Mouse (Mus musculus): ENCODE data around the gene Hivep3. TPM values are rescaled to one million over a fixed set of nuclear protein-coding genes. Genes with fewer than 3 reads are reported as not detected.

Hivep3 gene
- 1.4 TPM for polyA plus RNA-seq (2012; fragmentation: generic; extraction: Trizol)
- long read RNA-seq, experiment 1: 0 reads
- long read RNA-seq, experiment 2, full-length matches to known transcripts: 4 of 6 reads
- long read RNA-seq, experiment 2, partial matches to known transcripts: 1 of 6 reads
- long read RNA-seq, experiment 2, other reads (novel, unspliced or antisense): 1 of 6 reads

DNA sequence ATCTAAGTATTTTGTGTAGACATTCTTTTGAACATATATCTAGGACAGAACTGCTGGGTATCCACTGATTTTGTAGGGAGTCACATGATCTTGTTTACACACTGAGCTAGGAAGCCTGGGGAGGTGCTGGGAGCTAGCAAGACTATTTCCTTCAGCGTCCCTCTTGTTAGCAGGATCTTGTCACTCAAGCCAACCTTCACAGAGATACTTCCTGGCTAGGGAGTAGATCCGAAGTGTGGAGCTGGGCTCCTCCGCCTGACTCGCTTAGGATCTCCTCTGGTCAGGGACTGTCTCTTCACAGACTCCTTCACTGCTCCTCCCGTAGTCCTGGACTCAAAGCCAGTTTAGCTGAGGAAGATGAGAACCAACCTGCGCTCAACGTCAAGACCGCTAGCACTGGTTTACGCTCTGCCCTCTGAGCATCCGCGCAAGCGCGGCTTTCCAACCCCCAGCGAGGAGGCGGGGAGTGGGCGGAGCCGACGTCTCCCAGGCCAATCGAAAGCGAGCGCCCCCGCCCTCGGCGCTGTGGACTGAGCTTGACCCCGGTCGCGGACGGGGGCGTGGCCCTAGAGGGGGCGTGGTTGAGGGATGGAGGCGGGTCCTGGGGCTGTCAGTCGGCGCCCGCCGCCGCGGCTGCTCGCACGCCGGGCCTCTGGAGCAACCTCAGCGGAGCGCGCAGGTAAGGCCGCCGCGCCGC, at the start of gene Hivep3:
TSS of gene Hivep3 (plus strand) at position 601 of the 697 bp plus-strand sequence.
- Histone ChIP-seq H3ac (ENCODE audit: control insufficient read depth, insufficient read length, low read depth) (peak within 1 kb of the TSS; percentile 52), H3K36me3 (ENCODE audit: control insufficient read depth, insufficient read depth) (no peaks in the 10 kb centered on the region), H3K4me3 (ENCODE audit: insufficient read depth, poor library complexity, severe bottlenecking) (peak within 1 kb of the TSS; percentile 14)

DNA sequence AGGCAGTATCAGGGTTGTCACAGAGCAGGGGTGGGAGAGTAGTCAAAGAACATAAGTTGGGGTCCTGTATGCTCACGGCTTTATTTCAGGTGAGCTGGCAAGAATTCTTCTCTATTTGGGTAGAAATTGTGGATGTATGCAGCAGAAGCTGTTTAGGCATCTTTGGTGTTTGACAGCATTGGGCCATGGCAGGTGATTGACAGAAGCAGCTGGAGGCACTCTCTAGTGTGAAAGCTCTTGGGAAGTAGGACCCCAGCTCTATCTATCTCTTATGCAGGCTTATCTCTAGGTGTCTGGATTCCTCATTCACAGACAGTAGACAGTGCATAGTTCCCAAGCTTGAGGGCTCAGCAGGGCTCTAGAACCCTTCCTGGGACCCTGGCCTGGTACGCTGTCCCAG, 47.8 kb upstream of the Hivep3 start:
- H3K27me3 ChIP-seq (ENCODE audit: control insufficient read depth, insufficient read depth, insufficient read length): peaks cover 16% of the 10 kb centered on the region
- H3K4me3 ChIP-seq (ENCODE audit: insufficient read depth, poor library complexity, severe bottlenecking): no peak overlapping the region
- H3K79me3 ChIP-seq (ENCODE audit: low read depth): no peaks in the 10 kb centered on the region
- no peaks in the 10 kb centered on the region for H3K79me2 ChIP-seq (ENCODE audit: control insufficient read depth, insufficient read depth)
- H3ac ChIP-seq (ENCODE audit: control insufficient read depth, insufficient read length, low read depth): no peak overlapping the region
- TF ChIP-seq USF1 (IDR thresholded peaks at IDR 0.05; ENCODE audit: low read depth) (no peak), MYOG (IDR thresholded peaks at IDR 0.05; ENCODE audit: control insufficient read depth, extremely low read depth, insufficient read length) (no peak), MYOD1 (IDR thresholded peaks at IDR 0.05; ENCODE audit: control insufficient read depth, insufficient read length, low read depth) (peak; percentile 66)
- no peaks in the 10 kb centered on the region for H3K36me3 ChIP-seq (ENCODE audit: control insufficient read depth, insufficient read depth)

More for the DNA sequence above, at the start of gene Hivep3:
- no peaks in the 10 kb centered on the region for H3K79me2 ChIP-seq (ENCODE audit: control insufficient read depth, insufficient read depth)
- H3K27me3 ChIP-seq (ENCODE audit: control insufficient read depth, insufficient read depth, insufficient read length): peaks cover 23% of the 10 kb centered on the region
- no peaks in the 10 kb centered on the region for H3K79me3 ChIP-seq (ENCODE audit: low read depth)
- no peak for TF ChIP-seq CEBPB (IDR thresholded peaks at IDR 0.05; ENCODE audit: low read depth)
- TF ChIP-seq FOSL1 (IDR thresholded peaks at IDR 0.05; ENCODE audit: insufficient read depth, low read length, poor library complexity, severe bottlenecking): no peak
- no peak for TF ChIP-seq MYOG (IDR thresholded peaks at IDR 0.05; ENCODE audit: control insufficient read depth, extremely low read depth, insufficient read length)
- no peak for TF ChIP-seq MAX (IDR thresholded peaks at IDR 0.05)
- no peak for TF ChIP-seq USF1 (IDR thresholded peaks at IDR 0.05; ENCODE audit: low read depth)
- TF ChIP-seq MYOD1 (IDR thresholded peaks at IDR 0.05; ENCODE audit: control insufficient read depth, insufficient read length, low read depth): no peak
- TF ChIP-seq CTCF (IDR thresholded peaks at IDR 0.05; ENCODE audit: control insufficient read depth, insufficient read depth, insufficient read length): no peak

DNA sequence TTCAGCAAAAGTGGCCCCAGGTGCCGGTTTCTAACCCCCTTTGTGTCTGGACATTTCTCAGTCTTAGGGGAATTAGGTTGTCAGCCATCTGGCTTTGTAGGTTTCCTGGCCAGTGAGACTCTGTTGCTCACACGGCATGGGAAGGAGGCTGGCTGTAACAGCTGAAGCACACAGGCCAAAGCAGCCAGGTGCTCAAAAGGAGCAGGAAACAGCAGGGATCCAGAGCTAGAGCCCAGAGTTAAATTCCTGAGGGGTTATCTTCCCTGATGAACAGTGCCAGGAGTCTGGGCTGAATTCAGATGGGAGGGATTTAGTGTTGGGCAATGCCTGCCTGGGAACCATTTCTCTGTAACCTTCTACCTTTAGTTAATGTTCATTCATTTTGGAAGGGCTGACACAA, 35.2 kb upstream of the Hivep3 start:
- Histone ChIP-seq H3K36me3 (ENCODE audit: control insufficient read depth, insufficient read depth) (no peaks in the 10 kb centered on the region), H3ac (ENCODE audit: control insufficient read depth, insufficient read length, low read depth) (no peak overlapping the region), H3K79me3 (ENCODE audit: low read depth) (no peaks in the 10 kb centered on the region), H3K27me3 (ENCODE audit: control insufficient read depth, insufficient read depth, insufficient read length) (peaks cover 6% of the 10 kb centered on the region), H3K79me2 (ENCODE audit: control insufficient read depth, insufficient read depth) (no peaks in the 10 kb centered on the region), H3K4me3 (ENCODE audit: insufficient read depth, poor library complexity, severe bottlenecking) (no peak overlapping the region)
- TF ChIP-seq FOSL1 (IDR thresholded peaks at IDR 0.05; ENCODE audit: insufficient read depth, low read length, poor library complexity, severe bottlenecking): no peak
- TF ChIP-seq CEBPB (IDR thresholded peaks at IDR 0.05; ENCODE audit: low read depth): no peak
- TF ChIP-seq CTCF (IDR thresholded peaks at IDR 0.05; ENCODE audit: control insufficient read depth, insufficient read depth, insufficient read length): no peak
- no peak for TF ChIP-seq MYOD1 (IDR thresholded peaks at IDR 0.05; ENCODE audit: control insufficient read depth, insufficient read length, low read depth)

DNA sequence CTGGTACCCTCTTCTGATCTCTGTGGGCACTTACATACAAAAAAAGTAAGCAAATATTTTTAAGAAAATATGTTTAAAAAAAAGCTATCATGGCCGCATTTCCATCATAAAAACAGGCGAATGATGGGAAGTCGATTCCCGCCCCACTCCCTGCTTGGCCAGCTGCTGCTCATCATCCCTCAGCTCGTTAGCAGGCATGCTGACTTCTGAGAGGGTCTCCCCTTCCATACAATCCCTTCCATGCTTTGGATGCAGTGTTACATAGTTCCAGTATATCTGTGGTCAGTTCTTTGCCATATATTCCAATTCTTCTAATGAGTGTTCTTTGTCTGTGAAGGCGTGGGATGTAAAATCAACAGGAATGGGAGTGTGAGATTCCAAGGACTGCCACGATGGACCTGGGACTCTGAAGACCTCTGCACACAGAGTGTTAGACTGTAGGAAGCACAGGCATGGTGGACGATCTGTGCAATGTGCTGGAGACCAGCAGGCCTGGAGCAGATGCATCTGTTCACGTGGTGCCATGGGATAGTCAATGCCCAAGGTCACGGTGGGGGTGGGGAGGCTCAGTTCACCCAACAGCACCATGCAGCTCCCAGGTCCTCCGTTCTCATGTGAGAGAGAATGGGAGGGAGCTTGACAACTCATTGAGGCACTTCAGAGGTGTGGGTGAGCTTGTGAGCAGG, 32.2 kb upstream of the Hivep3 start:
- Histone ChIP-seq H3ac (ENCODE audit: control insufficient read depth, insufficient read length, low read depth) (no peak overlapping the region), H3K27me3 (ENCODE audit: control insufficient read depth, insufficient read depth, insufficient read length) (peaks cover 13% of the 10 kb centered on the region), H3K79me3 (ENCODE audit: low read depth) (no peaks in the 10 kb centered on the region), H3K79me2 (ENCODE audit: control insufficient read depth, insufficient read depth) (no peaks in the 10 kb centered on the region), H3K4me3 (ENCODE audit: insufficient read depth, poor library complexity, severe bottlenecking) (no peak overlapping the region), H3K36me3 (ENCODE audit: control insufficient read depth, insufficient read depth) (no peaks in the 10 kb centered on the region)
- TF ChIP-seq CTCF (IDR thresholded peaks at IDR 0.05; ENCODE audit: control insufficient read depth, insufficient read depth, insufficient read length) (no peak), CEBPB (IDR thresholded peaks at IDR 0.05; ENCODE audit: low read depth) (no peak), FOSL1 (IDR thresholded peaks at IDR 0.05; ENCODE audit: insufficient read depth, low read length, poor library complexity, severe bottlenecking) (no peak), MYOG (IDR thresholded peaks at IDR 0.05; ENCODE audit: control insufficient read depth, extremely low read depth, insufficient read length) (no peak), MAX (IDR thresholded peaks at IDR 0.05) (no peak), USF1 (IDR thresholded peaks at IDR 0.05; ENCODE audit: low read depth) (no peak), MYOD1 (IDR thresholded peaks at IDR 0.05; ENCODE audit: control insufficient read depth, insufficient read length, low read depth) (no peak)

DNA sequence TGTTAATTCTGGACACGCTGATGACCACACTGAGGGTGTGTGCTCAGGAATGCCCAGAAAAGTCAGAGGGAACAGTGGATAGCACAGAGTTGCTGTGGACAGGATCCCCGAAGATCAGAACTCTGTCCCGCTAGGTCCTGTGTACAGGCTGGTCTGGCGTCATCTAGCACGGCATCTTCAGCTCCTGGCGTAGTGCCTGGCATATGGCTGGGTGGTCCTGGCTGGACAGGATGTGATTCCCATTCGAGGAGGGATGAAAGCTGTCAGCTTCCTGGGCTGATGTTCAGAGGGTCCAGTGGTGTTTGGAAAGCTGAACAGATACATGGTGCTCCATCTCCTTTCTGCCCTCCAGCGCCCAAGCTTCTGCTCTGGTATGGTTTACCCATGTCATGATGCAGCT, 29.6 kb upstream of the Hivep3 start:
- H3K4me3 ChIP-seq (ENCODE audit: insufficient read depth, poor library complexity, severe bottlenecking): no peak overlapping the region
- no peak for TF ChIP-seq FOSL1 (IDR thresholded peaks at IDR 0.05; ENCODE audit: insufficient read depth, low read length, poor library complexity, severe bottlenecking)
- no peak for TF ChIP-seq CTCF (IDR thresholded peaks at IDR 0.05; ENCODE audit: control insufficient read depth, insufficient read depth, insufficient read length)
- H3ac ChIP-seq (ENCODE audit: control insufficient read depth, insufficient read length, low read depth): no peak overlapping the region
- H3K79me3 ChIP-seq (ENCODE audit: low read depth): no peaks in the 10 kb centered on the region
- H3K79me2 ChIP-seq (ENCODE audit: control insufficient read depth, insufficient read depth): no peaks in the 10 kb centered on the region
- H3K36me3 ChIP-seq (ENCODE audit: control insufficient read depth, insufficient read depth): no peaks in the 10 kb centered on the region
- peaks cover 15% of the 10 kb centered on the region for H3K27me3 ChIP-seq (ENCODE audit: control insufficient read depth, insufficient read depth, insufficient read length)
